Mouse (Mus musculus) embryonic facial prominence, embryonic 11.5 days (tissue): ENCODE measurements at regions not wholly inside any gene's neighbourhood (a gene's known extent, or its start where the extent isn't known, plus 50 kb on each side); places are given as distances from the start of the nearest gene placed in this dataset.

Experiments
- ATAC-seq: fragments of 200-750 bp; cut with Nextera tagmentation; replicated peaks from 2 replicates; pipeline ENCODE4 v1.8.0; 2017; ENCODE audit warnings: low read depth; ENCODE audit not compliant: insufficient number of reproducible peaks, low FRiP score, low TSS enrichment
- DNase-seq: peaks from one replicate; pipeline ENCODE4 v3.0.0-alpha.2; 2015; ENCODE audit warnings: low spot score
- H3K27ac ChIP-seq: fragments of 300-500 bp; sonication (generic); replicated peaks from 2 replicates; pipeline ENCODE4 v1.5.1; 2014; ENCODE audit warnings: mild to moderate bottlenecking, low read depth, low read length, control low read depth
- H3K27me3 ChIP-seq: fragments of 300-500 bp; sonication (generic); 2 replicates; pipeline ENCODE4 v1.6.1; 2014; ENCODE audit warnings: mild to moderate bottlenecking, low read length, moderate library complexity, mixed read lengths; ENCODE audit not compliant: control insufficient read depth, insufficient read depth
- H3K36me3 ChIP-seq: fragments of 300-500 bp; sonication (generic); replicated peaks from 2 replicates; pipeline ENCODE4 v1.6.1; 2014; ENCODE audit warnings: low read depth, mild to moderate bottlenecking, low read length, moderate library complexity, mixed read lengths; ENCODE audit not compliant: control insufficient read depth, insufficient read depth
- H3K4me1 ChIP-seq: fragments of 300-500 bp; sonication (generic); 2 replicates; pipeline ENCODE4 v1.6.1; 2014; ENCODE audit warnings: low read length, mixed read lengths; ENCODE audit not compliant: control insufficient read depth, insufficient read depth
- H3K4me2 ChIP-seq: fragments of 300-500 bp; sonication (generic); 2 replicates; pipeline ENCODE4 v1.6.1; 2014; ENCODE audit warnings: low read depth, mild to moderate bottlenecking, control low read depth, low read length, moderate library complexity
- H3K4me3 ChIP-seq: fragments of 300-500 bp; sonication (generic); 2 replicates; pipeline ENCODE4 v1.5.1; 2014; ENCODE audit warnings: low read depth, low read length, control low read depth
- H3K9ac ChIP-seq: fragments of 300-500 bp; sonication (generic); replicated peaks from 2 replicates; pipeline ENCODE4 v1.6.1; 2014; ENCODE audit warnings: mild to moderate bottlenecking, control low read depth, low read length
- H3K9me3 ChIP-seq: fragments of 300-500 bp; sonication (generic); replicated peaks from 2 replicates; pipeline ENCODE4 v1.6.1; 2016; ENCODE audit warnings: mild to moderate bottlenecking, low read length, inconsistent platforms, mixed read lengths; ENCODE audit not compliant: control insufficient read depth
- WGBS: fragments of 180-500 bp; shearing (Covaris S2); extraction: QIAGEN DNeasy Blood & Tissue Kit; methylation state at CpG from one replicate; pipeline ENCODE4 v1.1.7; 2014; 5-methylcytosine and 5-hydroxymethylcytosine counted together

GRCm38 (mm10) chr1:31337087-31337486 lies 114.4 kb downstream of the Pih1d3 start:
- Histone ChIP-seq H3K9me3 (no peaks in the 10 kb centered on the region), H3K4me2 (no peak overlapping the region), H3K36me3 (no peaks in the 10 kb centered on the region), H3K4me3 (no peak overlapping the region), H3K4me1 (no peaks in the 10 kb centered on the region), H3K27ac (no peak overlapping the region), H3K9ac (no peak overlapping the region), H3K27me3 (no peaks in the 10 kb centered on the region)
- 67% methylated on average over 4 of the region's 4 CpGs for WGBS
- ATAC-seq (no peak), DNase-seq (peak; percentile 18)

GRCm38 (mm10) chr1:31363971-31364370 lies 141.3 kb downstream of the Pih1d3 start:
- ATAC-seq (no peak), DNase-seq (no peak)
- no peaks in the 10 kb centered on the region for H3K27me3 ChIP-seq
- H3K4me2 ChIP-seq: no peak overlapping the region
- H3K27ac ChIP-seq: no peak overlapping the region
- no peak overlapping the region for H3K4me3 ChIP-seq
- H3K4me1 ChIP-seq: no peaks in the 10 kb centered on the region
- H3K9me3 ChIP-seq: no peaks in the 10 kb centered on the region
- no peak overlapping the region for H3K9ac ChIP-seq
- H3K36me3 ChIP-seq: no peaks in the 10 kb centered on the region

- Histone ChIP-seq H3K27me3 (no peaks in the 10 kb centered on the region), H3K4me1 (no peaks in the 10 kb centered on the region), H3K4me2 (no peak overlapping the region), H3K4me3 (no peak overlapping the region), H3K9ac (no peak overlapping the region), H3K27ac (no peak overlapping the region), H3K9me3 (no peaks in the 10 kb centered on the region), H3K36me3 (no peaks in the 10 kb centered on the region)
- no peak for DNase-seq
- WGBS: 75% methylated on average over 2 of the region's 2 CpGs
- ATAC-seq: no peak
Measured at GRCm38 (mm10) chr1:31377324-31377723, 154.7 kb downstream of the Pih1d3 start.

GRCm38 (mm10) chr1:31379032-31379431 lies 156.4 kb downstream of the Pih1d3 start:
- no peak overlapping the region for H3K27ac ChIP-seq
- no peak overlapping the region for H3K4me2 ChIP-seq
- peak; percentile 3 for DNase-seq
- H3K4me3 ChIP-seq: no peak overlapping the region
- H3K36me3 ChIP-seq: no peaks in the 10 kb centered on the region
- no peaks in the 10 kb centered on the region for H3K27me3 ChIP-seq
- no peak overlapping the region for H3K9ac ChIP-seq
- H3K4me1 ChIP-seq: no peaks in the 10 kb centered on the region
- H3K9me3 ChIP-seq: no peaks in the 10 kb centered on the region
- 53% methylated on average over 2 of the region's 2 CpGs for WGBS
- ATAC-seq: no peak

- ATAC-seq: no peak
- no peaks in the 10 kb centered on the region for H3K27me3 ChIP-seq
- no peaks in the 10 kb centered on the region for H3K9me3 ChIP-seq
- H3K4me3 ChIP-seq: no peak overlapping the region
- no peak overlapping the region for H3K9ac ChIP-seq
- DNase-seq: no peak
- H3K4me1 ChIP-seq: no peaks in the 10 kb centered on the region
- no peak overlapping the region for H3K4me2 ChIP-seq
- 84% methylated on average over 2 of the region's 2 CpGs for WGBS
- H3K27ac ChIP-seq: no peak overlapping the region
- no peaks in the 10 kb centered on the region for H3K36me3 ChIP-seq
Measured at GRCm38 (mm10) chr1:31380312-31380711, 157.7 kb downstream of the Pih1d3 start.

- H3K4me2 ChIP-seq: no peak overlapping the region
- no peaks in the 10 kb centered on the region for H3K36me3 ChIP-seq
- no peak overlapping the region for H3K4me3 ChIP-seq
- no peaks in the 10 kb centered on the region for H3K9me3 ChIP-seq
- no peak overlapping the region for H3K27ac ChIP-seq
- H3K27me3 ChIP-seq: no peaks in the 10 kb centered on the region
- ATAC-seq: no peak
- H3K4me1 ChIP-seq: no peaks in the 10 kb centered on the region
- no peak for DNase-seq
- no peak overlapping the region for H3K9ac ChIP-seq
- 80% methylated on average over 4 of the region's 4 CpGs for WGBS
Measured at GRCm38 (mm10) chr1:31382192-31382591, 159.6 kb downstream of the Pih1d3 start.
